Mouse (Mus musculus): ENCODE measurements around the gene Btbd2.
"Not testable (repeated sequence)": the region's sequence is repeated elsewhere in the genome, so short reads cannot be mapped to it uniquely, and the experiment has no call there.

Btbd2 gene

DNA sequence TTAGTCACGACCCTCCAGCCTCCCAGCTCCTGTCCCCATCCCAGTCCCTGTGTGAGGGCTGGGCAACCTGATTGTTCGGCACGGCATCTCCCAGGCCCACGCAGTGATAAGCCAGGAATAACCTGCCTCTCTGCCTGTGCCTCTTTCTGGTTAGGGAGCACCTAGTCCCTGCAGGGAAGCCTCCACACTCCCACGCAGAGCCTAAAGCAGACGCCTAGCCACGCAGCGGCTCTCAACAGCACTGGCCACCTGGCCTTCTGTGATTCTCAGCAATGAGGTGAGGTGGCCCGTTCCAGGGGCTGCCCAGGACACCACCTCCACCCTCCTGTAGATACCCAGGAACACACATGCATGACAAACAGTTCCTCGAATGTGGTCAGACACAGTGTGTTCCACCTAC is 6.5 kb downstream of the Btbd2 start:
- no peak for DNase-seq (ENCODE audit: low spot score in 2 of 2)

DNA sequence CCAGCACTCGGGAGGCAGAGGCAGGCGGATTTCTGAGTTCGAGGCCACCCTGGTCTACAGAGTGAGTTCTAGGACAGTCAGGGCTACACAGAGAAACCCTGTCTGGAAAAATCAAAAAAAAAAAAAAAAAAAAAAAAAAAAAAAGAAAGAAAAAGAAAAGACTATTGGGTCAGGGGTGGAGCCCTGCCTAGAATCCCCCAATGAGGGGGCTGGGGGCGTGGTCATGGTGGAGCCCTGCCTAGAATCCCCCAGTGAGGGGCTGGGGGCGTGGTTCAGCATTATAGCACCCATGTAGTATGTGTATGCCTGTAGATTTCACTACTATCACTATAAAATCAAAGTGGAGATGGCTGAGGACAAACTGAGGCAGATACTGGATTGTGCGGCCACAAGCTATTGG is 7.0 kb downstream of the Btbd2 start:
- not testable (repeated sequence) for DNase-seq (ENCODE audit: low spot score in 2 of 2)

DNA sequence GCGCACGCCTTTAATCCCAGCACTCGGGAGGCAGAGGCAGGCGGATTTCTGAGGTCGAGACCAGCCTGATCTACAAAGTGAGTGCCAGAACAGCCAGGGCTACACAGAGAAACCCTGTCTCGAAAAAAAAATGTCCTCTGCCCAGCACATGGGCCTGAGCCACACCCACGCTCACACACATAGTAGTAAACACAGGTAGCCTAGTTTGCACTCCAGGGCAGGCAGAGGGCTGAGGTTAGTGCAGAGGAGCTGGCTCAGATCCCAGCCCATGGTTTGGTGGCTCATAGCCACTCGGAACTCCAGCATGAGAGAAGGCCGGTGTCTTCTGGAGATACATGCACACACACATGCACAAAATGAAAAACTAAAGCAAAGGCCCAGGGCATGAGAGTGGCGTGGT is 9.9 kb downstream of the Btbd2 start:
- DNase-seq (ENCODE audit: low spot score in 2 of 2), result no peak

DNA sequence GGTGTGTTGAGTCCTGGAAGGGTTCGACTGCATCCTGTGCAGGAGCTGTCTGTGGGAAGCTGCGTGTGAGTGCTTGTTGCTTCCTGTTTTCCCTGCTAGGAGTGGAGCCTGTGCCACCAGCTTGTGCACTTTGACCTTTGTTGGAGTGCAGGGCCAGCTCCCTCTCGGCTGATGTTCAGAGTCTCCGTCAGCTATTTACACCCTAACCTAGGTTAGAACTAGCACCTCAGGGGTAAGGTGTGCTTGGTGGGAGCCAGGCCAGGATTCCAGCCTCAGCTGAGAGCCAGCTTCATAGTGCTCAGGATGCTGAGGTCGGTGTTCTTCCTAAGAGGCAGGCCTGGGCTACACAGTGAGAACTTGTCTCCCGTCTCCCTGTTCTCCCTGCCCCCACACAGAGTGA is 21.5 kb downstream of the Btbd2 start:
- DNase-seq (ENCODE audit: low spot score in 2 of 2), result no peak

DNA sequence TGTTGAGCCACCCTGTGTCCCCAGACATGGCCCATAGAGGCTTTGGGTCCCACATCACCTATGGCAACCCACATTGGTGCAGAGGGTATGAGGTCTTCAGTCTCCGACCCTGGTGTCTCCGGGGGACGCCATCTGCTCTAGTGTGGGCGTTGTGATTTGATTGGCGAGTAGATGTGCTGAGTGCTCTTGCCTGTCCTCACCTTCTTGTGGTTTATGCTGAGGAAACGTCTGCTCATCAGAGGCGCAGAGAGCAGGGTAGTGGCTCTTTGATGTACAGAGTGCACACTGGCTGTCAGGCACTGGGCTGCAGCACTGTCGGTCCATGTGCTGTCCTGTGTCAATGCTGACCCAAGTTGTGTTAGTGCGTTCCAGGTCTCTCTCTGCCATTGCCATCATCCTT is 27.9 kb downstream of the Btbd2 start:
- peak; percentile 31 to 34 for DNase-seq (ENCODE audit: low spot score in 2 of 2)

DNA sequence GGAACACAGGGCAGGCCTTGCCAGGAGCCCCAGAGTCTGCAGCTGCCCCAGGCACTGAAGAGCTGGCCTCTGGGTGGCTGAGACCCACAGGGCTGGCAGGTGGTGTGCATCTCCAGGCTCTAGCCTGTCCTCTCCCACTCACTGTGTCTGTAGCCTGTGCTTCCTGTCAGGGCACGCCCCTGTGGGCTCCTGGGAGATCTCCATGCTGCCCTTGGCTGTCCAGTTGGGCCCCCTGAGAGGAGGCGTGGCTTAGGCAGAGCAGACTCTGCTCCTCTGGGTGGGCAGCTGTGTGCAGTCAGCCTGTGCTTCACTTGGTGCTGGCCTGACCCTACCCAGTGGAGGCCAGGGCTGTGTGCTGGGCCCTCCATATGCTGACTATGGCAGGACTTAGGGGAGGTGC is 29.2 kb downstream of the Btbd2 start:
- no peak for DNase-seq (ENCODE audit: low spot score in 2 of 2)

DNA sequence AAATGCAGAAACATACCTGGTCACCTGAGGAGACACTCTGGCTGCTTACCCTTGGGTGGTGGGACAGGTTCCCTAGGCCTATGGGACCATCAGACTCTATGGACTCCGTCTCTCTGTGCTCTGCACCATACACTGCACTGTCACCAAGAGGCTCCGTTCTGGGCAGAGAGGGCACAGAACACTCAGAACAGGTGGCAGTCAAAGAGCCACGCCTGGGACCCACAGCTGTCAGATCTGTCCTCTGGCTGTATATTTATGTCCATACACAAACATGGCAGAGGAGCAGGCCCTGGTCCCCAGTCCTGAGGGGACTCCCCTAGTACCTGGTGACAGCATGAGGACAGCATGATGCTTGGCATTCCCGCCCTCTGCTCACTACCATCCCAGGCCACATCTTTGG is 31.1 kb downstream of the Btbd2 start:
- no peak for DNase-seq (ENCODE audit: low spot score in 2 of 2)

DNA sequence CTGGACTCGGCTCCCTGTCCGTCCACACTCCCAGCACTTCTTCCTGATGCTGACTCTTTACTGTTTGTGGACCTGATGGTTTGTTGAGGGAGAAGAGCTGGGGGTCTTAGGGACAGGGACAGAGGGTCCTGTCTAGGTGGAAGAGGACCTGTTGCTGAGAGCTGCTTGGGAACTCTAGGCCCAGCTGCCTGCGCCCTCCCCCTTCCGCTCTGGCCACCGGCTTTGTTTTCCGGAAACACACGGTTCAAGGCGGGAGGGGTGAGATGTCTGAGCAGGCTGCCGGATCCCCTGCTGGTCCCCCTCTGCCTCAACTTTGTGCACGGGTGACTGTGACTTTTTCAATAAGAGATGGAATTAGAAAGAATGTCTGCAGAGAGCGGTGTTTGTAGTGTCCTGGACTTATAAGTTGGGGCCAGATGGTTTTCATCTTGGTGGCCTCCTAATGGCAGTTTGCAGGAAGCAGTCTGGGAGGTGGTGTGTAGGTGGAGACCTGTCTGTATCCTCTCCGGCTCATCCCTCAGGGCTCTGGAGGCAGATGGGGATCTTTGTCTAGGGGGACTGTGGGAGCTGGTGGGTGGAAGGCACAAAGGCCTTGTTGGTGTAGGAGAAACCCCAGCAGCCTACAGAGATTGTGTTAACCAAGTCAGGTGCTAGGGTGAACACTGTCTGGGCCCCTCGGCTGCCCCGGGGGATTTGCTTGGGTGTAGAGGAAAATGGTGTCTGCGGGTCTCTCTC is 33.2 kb downstream of the Btbd2 start:
- peak; percentile 80 to 81 for DNase-seq (ENCODE audit: low spot score in 2 of 2)

DNA sequence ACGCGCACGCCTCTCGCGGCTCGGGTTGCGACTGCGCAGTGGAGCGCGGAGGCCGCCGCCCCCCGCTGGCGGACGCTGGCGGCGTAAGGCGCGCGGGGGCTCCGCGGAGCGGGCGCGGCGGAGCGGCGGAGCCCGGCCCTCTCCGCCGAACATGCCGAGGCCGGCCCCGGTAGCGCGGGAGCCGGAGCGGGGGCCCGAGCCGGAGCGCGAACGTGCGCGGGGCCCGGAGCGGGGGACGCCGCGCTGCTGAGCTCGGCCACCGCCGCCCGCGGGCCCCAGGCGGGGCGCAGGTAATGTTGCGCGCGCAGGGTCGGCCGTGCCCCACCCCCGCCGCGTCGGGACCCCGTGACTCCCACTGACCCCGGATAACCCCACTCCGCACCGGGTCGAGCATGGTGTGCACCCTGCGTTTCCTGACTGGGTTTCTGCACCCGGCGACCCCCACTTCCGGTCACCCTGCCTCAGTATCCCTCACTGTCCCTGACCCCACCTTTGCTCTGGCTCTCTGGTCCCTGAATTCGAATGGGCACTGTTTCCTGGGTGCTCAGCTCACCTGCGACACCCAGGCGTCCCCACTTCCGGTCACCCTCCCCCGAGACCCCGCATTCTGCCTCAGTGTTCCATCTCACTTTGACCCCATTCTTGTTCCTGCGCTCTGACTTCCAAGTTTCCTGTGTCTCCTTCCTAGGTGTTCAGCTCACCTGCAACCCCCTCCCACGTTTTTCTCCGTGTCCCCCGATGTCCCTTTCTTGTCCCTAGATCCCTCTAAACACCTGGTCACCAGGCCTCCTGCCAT is 34.0 kb downstream of the Btbd2 start, which contains the start of gene Csnk1g2:
Gene Csnk1g2 (plus strand): TSS at position 178 of the 796 bp plus-strand sequence.
- DNase-seq (ENCODE audit: low spot score in 2 of 2), result peak; percentile 73 to 79

DNA sequence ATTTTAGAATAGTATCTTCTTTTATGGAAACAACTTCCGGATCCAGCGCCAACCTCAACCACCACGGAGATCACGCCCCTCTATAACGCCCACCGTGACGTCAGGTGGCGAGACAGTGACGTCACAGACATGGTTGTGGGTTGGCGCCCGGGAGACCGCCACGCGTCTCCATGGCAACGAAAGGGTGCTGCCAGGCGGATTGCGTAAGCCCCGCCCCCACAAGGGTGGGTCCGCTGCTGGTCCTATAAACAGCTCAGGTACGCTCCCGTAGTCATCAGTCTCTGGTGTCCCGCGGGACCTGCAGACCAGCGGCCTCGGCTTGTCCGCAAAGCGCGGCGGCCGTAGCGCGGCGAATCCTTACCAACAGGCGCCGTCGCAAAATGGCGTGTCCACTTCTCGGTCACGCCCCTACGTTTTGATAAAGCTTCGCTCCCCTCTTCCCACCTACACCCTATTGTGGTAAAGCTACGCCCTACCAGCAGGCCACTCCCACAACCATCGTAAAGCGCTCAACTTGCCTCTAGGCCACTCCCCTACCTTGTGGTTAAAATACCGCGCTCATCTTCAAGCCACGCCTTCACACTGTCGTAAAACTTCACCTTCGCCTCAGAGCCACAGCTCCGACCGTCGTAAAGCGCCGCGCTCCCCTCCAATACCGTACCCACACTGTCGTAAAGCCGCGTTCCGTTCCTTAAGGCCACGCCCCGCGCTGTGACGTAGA is 34.8 kb downstream of the Btbd2 start:
- DNase-seq (ENCODE audit: low spot score in 2 of 2), result peak; percentile 100

DNA sequence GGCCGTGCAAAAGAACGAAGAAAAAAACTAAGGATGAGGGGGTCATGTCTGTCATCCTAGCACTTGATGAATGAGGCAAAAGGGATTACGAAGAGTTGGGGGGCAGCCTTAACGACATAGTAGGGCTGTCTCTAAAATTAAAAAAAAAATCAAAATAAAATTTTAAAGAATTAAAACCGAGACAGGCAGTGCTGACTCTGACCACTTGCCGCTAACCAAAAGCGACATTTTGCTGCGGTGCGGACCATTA is 35.3 kb downstream of the Btbd2 start:
- no peak for DNase-seq (ENCODE audit: low spot score in 2 of 2)

DNA sequence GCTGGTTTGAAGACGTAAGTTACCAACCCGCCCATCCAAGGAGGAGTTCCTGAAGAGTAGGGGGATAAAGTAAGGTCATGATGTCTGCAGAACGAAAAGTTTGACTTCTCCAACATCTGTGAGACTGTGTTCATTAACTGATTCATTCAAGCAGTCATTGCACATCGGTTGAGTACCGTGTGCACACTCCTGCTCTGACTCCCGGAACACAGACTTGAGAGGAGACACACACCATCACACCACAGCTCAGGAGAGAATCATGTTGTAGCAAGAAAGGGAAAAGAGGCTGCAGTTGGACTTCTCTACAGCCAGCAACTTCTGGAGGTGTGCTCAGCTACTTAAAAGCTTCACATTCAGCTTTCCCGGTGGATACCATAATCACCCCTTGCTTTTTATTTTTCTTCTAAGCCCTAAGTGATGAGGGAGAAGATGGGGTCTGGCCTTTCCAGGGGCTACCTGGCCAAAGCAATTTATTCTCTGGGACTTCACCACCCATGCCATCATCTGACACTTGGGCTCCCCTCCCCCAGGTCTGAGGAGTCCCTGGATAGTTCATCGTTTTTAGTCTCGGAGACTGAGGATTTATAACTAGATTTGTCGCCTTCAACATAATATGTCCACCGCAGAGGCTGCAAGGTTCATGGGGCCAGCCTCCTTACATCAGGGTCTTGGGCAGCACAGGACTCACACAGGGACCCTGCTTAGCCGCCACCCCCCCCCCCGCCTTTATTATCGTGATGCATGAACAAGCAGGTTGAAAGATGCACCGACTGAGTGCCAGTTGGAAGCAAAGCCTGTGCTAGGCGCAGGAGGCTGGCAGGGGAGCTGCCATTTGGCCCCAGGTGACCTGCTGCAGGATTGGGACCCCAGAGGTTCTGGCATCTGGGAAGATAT is 35.8 kb downstream of the Btbd2 start:
- DNase-seq (ENCODE audit: low spot score in 2 of 2), result no peak

DNA sequence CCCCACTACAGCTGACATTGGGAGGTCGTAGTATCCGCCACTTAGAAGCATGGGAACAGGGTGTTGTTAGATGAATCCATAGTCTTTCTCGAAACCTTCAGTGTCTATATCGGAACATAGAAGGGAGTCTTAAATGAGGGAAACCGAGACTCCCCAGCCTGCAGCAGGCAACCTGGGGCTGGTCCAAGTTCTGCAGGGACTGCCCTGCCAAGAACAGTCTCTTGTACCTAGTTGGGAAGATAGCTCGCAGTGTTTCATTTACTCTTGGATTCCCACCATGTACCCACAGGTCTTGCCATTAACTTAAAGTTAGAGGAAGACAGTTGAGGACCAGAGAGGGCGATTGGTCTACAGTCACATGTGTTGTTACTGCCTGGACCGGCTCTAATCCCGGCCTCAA is 36.5 kb downstream of the Btbd2 start:
- no peak for DNase-seq (ENCODE audit: low spot score in 2 of 2)

DNA sequence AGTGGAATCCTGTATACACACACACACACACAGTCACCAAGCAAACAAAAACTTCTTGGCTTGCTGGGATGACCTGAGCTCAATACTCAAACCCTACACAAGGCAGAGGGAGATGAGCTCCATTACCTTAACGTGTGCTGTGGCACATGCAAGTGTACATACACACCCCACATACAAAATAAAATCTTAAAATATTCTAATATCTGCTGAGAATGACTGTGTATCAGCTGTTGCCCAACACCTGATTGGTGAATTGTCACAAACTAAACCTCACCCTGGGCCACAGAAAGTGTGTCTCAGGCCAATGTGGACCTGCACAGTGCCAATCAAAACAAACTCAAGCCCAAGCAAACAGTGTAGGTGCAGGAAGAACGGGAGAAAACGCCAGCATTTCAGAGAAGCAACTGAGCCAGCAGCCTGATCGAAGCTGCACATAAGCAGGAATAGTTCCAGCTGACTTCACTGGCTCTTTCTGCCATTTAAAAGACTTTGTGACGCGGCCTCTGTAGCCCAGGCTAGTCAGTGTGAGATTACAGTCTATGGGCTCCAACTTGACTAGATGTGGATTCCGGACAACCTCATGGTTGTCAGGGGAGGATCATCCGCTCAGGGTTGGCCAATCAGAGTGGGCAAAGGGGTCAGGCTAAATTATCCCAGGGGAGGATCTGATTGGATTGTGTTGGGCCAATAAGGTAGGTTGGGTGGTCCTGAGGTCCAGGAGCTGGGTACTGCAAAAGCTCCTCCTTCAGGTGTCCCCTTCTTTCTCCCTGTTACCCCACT is 37.2 kb downstream of the Btbd2 start:
- no peak for DNase-seq (ENCODE audit: low spot score in 2 of 2)

DNA sequence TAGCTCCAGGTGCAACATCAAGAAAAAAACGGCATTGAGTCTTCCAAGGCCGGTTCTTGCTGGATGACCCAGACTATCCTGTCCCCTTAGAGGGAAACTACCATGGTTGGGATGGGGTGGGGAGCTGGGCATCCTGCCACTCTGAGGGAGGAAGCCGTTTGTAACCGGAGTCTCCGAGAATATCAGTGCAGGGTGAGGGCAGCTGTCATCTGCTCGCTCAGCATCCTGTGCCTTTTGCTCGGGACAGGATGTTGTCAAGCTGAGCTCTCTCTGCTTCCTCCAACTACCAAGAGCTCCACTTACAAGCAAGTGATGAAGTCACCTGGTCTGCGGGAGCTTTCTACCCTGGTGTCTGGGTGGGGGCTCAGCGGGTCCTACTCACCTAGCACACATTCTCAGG is 38.7 kb downstream of the Btbd2 start:
- DNase-seq (ENCODE audit: low spot score in 2 of 2), result peak; percentile 58 to 67

DNA sequence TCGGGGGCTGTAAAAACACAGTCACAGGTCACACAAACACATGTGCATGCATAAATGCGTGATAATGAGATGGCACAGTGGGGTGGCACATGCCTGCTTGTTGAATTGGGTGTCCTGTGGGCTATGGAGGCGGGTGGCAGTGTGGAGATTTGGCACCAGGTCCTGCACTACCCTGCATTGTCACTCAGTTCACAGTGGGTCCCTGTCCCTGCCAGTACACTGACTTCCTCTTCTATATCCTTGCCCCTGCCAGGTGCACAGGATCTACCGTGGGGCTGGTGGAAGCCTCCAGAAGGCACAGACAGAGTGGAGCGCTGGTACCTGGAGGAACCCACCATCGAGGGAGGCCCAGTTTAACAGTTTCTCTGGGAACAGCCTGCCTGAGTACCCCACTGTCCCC is 42.5 kb downstream of the Btbd2 start:
- no peak for DNase-seq (ENCODE audit: low spot score in 2 of 2)

DNA sequence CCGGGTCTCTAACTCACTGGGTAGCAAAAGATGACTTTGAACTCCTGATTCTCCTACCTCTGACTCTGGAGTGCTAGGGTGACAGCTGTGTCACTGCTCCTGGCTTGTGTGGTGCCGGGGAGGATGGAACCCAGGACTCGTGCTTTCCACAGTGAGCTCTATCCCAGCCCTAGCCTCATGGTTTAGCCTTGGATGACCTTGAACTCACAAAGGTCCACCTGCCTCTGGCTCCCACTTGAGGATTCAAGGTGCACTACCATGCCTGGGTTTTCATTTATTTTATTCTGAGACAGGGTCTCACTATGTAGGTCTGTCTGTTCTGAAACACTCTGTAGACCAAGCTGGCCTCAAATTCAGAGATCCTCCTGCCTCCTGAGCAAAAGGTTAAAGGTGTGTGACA is 43.0 kb downstream of the Btbd2 start:
- no peak for DNase-seq (ENCODE audit: low spot score in 2 of 2)

DNA sequence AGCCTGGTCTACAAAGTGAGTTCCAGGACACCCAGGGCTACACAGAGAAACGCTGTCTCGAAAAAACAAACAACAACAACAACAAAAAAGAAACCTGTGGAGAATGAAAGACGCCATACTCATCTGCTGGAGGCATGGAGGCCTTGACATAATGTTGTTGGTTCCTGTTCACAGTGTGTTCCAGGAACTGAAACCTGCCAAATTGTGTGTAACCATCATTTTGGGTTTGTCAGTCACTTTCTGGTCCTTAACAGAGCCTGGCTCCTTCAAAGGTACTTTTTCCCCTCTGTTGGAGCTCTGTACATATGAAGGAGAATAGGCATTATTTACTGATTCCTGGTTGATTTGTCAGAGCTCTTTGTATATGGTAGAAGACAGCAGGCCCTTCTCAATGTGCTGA is 45.0 kb downstream of the Btbd2 start:
- DNase-seq (ENCODE audit: low spot score in 2 of 2), result no peak

DNA sequence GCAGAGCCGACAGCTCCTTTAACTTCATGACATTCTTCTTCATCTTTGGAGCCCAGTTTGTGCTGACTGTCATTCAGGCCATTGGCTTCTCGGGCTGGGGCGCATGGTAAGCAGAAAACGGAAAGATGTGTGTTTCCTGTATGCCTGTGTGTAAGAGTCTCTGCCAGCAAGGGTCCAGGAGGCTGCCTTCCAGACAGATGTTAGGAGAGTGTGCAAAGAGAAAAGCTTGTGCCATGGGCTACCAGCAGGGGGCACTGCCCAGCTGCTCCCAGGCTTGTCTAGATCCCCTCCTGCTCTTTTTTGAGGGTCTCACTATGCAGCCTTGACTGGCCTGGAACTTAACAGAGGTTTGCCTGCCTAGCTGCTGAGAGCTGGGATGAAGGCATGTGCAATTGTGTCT is 45.8 kb downstream of the Btbd2 start:
- peak; percentile 57 to 67 for DNase-seq (ENCODE audit: low spot score in 2 of 2)

DNA sequence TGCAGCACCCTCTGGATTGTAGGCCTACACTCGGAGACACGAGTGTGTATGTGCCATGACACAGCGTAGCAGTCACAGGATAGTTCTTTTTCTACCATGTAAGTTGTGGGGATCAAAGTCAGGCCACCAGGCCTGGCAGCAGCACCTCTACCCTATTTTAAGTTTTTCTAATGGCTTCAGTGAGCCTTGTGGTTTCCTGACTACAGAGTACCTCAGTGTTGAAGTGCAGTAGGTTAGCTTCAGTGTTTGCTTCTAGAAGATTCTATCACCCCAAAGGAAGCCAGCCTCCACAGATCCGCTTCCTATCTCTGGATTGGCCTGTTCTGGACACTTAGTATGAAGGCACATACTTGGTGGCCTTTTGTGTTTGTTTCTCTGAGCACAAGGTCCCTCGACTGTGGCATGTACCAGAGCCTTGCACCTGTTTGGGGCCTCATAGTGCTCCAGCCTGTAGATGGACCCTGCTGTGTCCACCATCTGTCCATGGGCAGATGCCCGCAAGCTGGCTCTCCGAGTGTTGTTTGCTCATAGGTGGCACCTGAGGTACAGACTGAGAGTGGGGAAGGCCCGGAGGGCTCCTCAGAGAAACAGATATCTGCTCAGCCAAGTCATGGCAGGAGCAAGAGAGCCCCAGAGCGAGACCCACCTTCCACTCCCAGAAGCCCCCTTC is 46.6 kb downstream of the Btbd2 start:
- DNase-seq (ENCODE audit: low spot score in 2 of 2), result no peak

All from natural killer cell, adult 2 months (primary cell).